In genomic region chr2:174310913-174311514, GRCm38 (mm10) we compare ENCODE assay signal across 8 mouse cellular contexts. TPM values are rescaled to one million over a fixed set of nuclear protein-coding genes. Genes with fewer than 3 reads are reported as not detected.
DNase-seq lines count a peak whose midpoint lies in the region; ATAC-seq and TF ChIP-seq lines count a peak whose summit lies in the region.

No protein-coding gene starts in this region.

- H3K4me1 ChIP-seq in cerebellum, adult 2 months (ENCODE audit: control insufficient read depth, insufficient read depth, low read length), result 0 out of 2 replicates have a peak, but pooled peaks cover 2% of the 10 kb centered on the region
- H3K4me1 ChIP-seq in embryonic facial prominence, embryonic 10.5 days, result peaks cover 37% of the 10 kb centered on the region
- peaks cover 3% of the 10 kb centered on the region for H3K4me1 ChIP-seq in hindbrain, embryonic 13.5 days (replicated peaks)
- peaks cover 36% of the 10 kb centered on the region for H3K4me1 ChIP-seq in midbrain, embryonic 10.5 days
- no peaks in the 10 kb centered on the region for H3K4me1 ChIP-seq in stomach, postnatal 0 days (replicated peaks; ENCODE audit: control insufficient read depth, insufficient read depth)

- no peak overlapping the region for H3K4me2 ChIP-seq in hindbrain, embryonic 13.5 days
- no peak overlapping the region for H3K4me2 ChIP-seq in stomach, postnatal 0 days (replicated peaks; ENCODE audit: low read depth)

- TF ChIP-seq CTCF in cerebellum, adult 2 months (IDR thresholded peaks at IDR 0.05; ENCODE audit: borderline replicate concordance, insufficient read depth, low read depth, low read length), result peak; percentile 70
- TF ChIP-seq CTCF in stomach, postnatal 0 days (IDR thresholded peaks at IDR 0.05; ENCODE audit: low read depth), result peak; percentile 82

- no peaks in the 10 kb centered on the region for H3K36me3 ChIP-seq in embryonic facial prominence, embryonic 10.5 days (replicated peaks)
- no peaks in the 10 kb centered on the region for H3K36me3 ChIP-seq in hindbrain, embryonic 13.5 days
- no peaks in the 10 kb centered on the region for H3K36me3 ChIP-seq in midbrain, embryonic 10.5 days
- H3K36me3 ChIP-seq in stomach, postnatal 0 days (ENCODE audit: control insufficient read depth, insufficient read depth, low read length), result no peaks in the 10 kb centered on the region

- ATAC-seq in cerebellum, adult (ENCODE audit: insufficient number of reproducible peaks, low FRiP score, low TSS enrichment), result no peak
- ATAC-seq in hindbrain, embryonic 13.5 days (ENCODE audit: low FRiP score), result peak; percentile 80
- peak; percentile 50; the same call in 1 of the 2 replicates for ATAC-seq in stomach, postnatal 0 days (ENCODE audit: low FRiP score, low TSS enrichment)

- no peak for TF ChIP-seq POLR2A in cerebellum, adult 2 months (IDR thresholded peaks at IDR 0.05; ENCODE audit: borderline replicate concordance, insufficient read depth, low read length)

- intact Hi-C loops in left cerebral cortex, postnatal 25 days (cut with DNase I), result no loop called here

- no peak for TF ChIP-seq EP300 in stomach, postnatal 0 days (optimal IDR thresholded peaks at IDR 0.05)

- no peaks in the 10 kb centered on the region for H3K9me3 ChIP-seq in embryonic facial prominence, embryonic 10.5 days
- H3K9me3 ChIP-seq in hindbrain, embryonic 13.5 days, result no peaks in the 10 kb centered on the region
- no peaks in the 10 kb centered on the region for H3K9me3 ChIP-seq in midbrain, embryonic 10.5 days (replicated peaks)
- H3K9me3 ChIP-seq in stomach, postnatal 0 days (ENCODE audit: control insufficient read depth, low read length), result no peaks in the 10 kb centered on the region

- H3K27ac ChIP-seq in cerebellum, adult 2 months (ENCODE audit: insufficient read depth, low read length), result no peak overlapping the region
- peak overlapping the region; percentile 73 for H3K27ac ChIP-seq in embryonic facial prominence, embryonic 10.5 days (replicated peaks)
- H3K27ac ChIP-seq in hindbrain, embryonic 13.5 days, result no peak overlapping the region
- H3K27ac ChIP-seq in midbrain, embryonic 10.5 days (replicated peaks), result peak overlapping the region; percentile 66
- no peak overlapping the region for H3K27ac ChIP-seq in stomach, postnatal 0 days (replicated peaks)

- no peak overlapping the region for H3K4me3 ChIP-seq in cerebellum, adult 2 months (replicated peaks; ENCODE audit: insufficient read depth, low read depth, low read length)
- H3K4me3 ChIP-seq in embryonic facial prominence, embryonic 10.5 days, result no peak overlapping the region
- no peak overlapping the region for H3K4me3 ChIP-seq in hindbrain, embryonic 13.5 days
- no peak overlapping the region for H3K4me3 ChIP-seq in midbrain, embryonic 10.5 days
- H3K4me3 ChIP-seq in stomach, postnatal 0 days (ENCODE audit: low read depth, low read length), result no peak overlapping the region

- H3K27me3 ChIP-seq in cerebellum, adult 2 months (ENCODE audit: control insufficient read depth, insufficient read depth, low read length), result no peaks in the 10 kb centered on the region
- no peaks in the 10 kb centered on the region for H3K27me3 ChIP-seq in embryonic facial prominence, embryonic 10.5 days (replicated peaks; ENCODE audit: low read depth, poor library complexity, severe bottlenecking)
- no peaks in the 10 kb centered on the region for H3K27me3 ChIP-seq in hindbrain, embryonic 13.5 days
- H3K27me3 ChIP-seq in midbrain, embryonic 10.5 days (ENCODE audit: low read depth, poor library complexity, severe bottlenecking), result no peaks in the 10 kb centered on the region; the same call in 1 of the 2 replicates
- no peaks in the 10 kb centered on the region for H3K27me3 ChIP-seq in stomach, postnatal 0 days (ENCODE audit: control insufficient read depth, insufficient read depth, low read length)

- WGBS in cerebellum, adult 2 months, result 14% methylated on average over 7 of the region's 7 CpGs
- 13% methylated on average over 7 of the region's 7 CpGs for WGBS in embryonic facial prominence, embryonic 10.5 days
- WGBS in hindbrain, embryonic 13.5 days, result 12% methylated on average over 7 of the region's 7 CpGs
- 13% methylated on average over 7 of the region's 7 CpGs for WGBS in midbrain, embryonic 10.5 days
- 13% methylated on average over 7 of the region's 7 CpGs for WGBS in stomach, postnatal 0 days

- peak in 1 of 2 experiments; percentile 42 for DNase-seq in cerebellum, adult 2 months
- peak; percentile 69 for DNase-seq in ES-CJ7 (ENCODE audit: low read depth, low spot score)
- peak; percentile 74 for DNase-seq in embryonic facial prominence, embryonic 10.5 days (ENCODE audit: low spot score)
- peak; percentile 58 to 64 for DNase-seq in left cerebral cortex, postnatal 25 days (ENCODE audit: low spot score in 2 of 2)
- DNase-seq in midbrain, embryonic 10.5 days (ENCODE audit: low spot score), result peak; percentile 70
- DNase-seq in stomach, postnatal 0 days (ENCODE audit: low spot score), result peak; percentile 55

- H3K9ac ChIP-seq in hindbrain, embryonic 13.5 days, result no peak overlapping the region
- no peak overlapping the region for H3K9ac ChIP-seq in stomach, postnatal 0 days (ENCODE audit: low read length)

RNA-seq across cellular contexts. Expression of gene Gnas, which starts 26.9 kb away (rescaled TPM):
- 2,758 and 2,923 TPM in 2 replicates for polyA plus RNA-seq in cerebellum, adult 2 months (2012; rRNA removed)
- polyA plus RNA-seq in embryonic facial prominence, embryonic 10.5 days (2016; fragmentation: Nextera tagmentation; extraction: Ambion mirVana), result 1,270 and 1,303 TPM in 2 replicates
- 1,452 and 1,516 TPM in 2 replicates for polyA plus RNA-seq in hindbrain, embryonic 13.5 days (2015; fragmentation: Nextera tagmentation; extraction: Ambion mirVana)
- total RNA-seq in left cerebral cortex, postnatal 25 days (2021), result 1,000 to 10,000 TPM; 1,712 to 1,744 TPM
- polyA plus RNA-seq in midbrain, embryonic 10.5 days (2016; fragmentation: Nextera tagmentation; extraction: Ambion mirVana), result 1,043 and 1,067 TPM in 2 replicates
- polyA plus RNA-seq in stomach, postnatal 0 days (2015; fragmentation: Nextera tagmentation; extraction: Ambion mirVana), result 890 and 920 TPM in 2 replicates

RNA-seq across cellular contexts. Expression of gene Gm20721, which starts 35.5 kb away (rescaled TPM):
- polyA plus RNA-seq in cerebellum, adult 2 months (2012; rRNA removed), result 0.06 and 0.07 TPM in 2 replicates
- polyA plus RNA-seq in embryonic facial prominence, embryonic 10.5 days (2016; fragmentation: Nextera tagmentation; extraction: Ambion mirVana), result 11.9 and 14.6 TPM in 2 replicates
- 13.1 and 13.9 TPM in 2 replicates for polyA plus RNA-seq in hindbrain, embryonic 13.5 days (2015; fragmentation: Nextera tagmentation; extraction: Ambion mirVana)
- total RNA-seq in left cerebral cortex, postnatal 25 days (2021), result 1 to 10 TPM; 2.2 to 3.0 TPM
- 12.7 and 15.2 TPM in 2 replicates for polyA plus RNA-seq in midbrain, embryonic 10.5 days (2016; fragmentation: Nextera tagmentation; extraction: Ambion mirVana)
- 5.8 and 7.9 TPM in 2 replicates for polyA plus RNA-seq in stomach, postnatal 0 days (2015; fragmentation: Nextera tagmentation; extraction: Ambion mirVana)

Comparison
In these comparisons a context has a peak if more than half of its experiments do, and no peak if none do; other contexts are left out.
1. H3K27ac ChIP-seq: peak in embryonic facial prominence, embryonic 10.5 days (single experiment) and midbrain, embryonic 10.5 days (single experiment); none in cerebellum, adult 2 months (single experiment), hindbrain, embryonic 13.5 days (single experiment) and stomach, postnatal 0 days (single experiment).